Mouse (Mus musculus) embryonic fibroblast, embryonic 13.5 days (primary cell): Measurements from ENCODE around the gene Grhl3.

Experiments used
- CTCF ChIP-seq: IDR thresholded peaks from 2 replicates; pipeline ENCODE4 v1.5.1; 2011; ENCODE audit warnings: mild to moderate bottlenecking, control low read depth, low read length, moderate library complexity, borderline replicate concordance; ENCODE audit not compliant: insufficient read depth
- POLR2A ChIP-seq: IDR thresholded peaks from 2 replicates; pipeline ENCODE4 v1.6.1; 2011; ENCODE audit warnings: low read depth, mild to moderate bottlenecking, control low read depth, low read length, moderate library complexity

- TF ChIP-seq CTCF (no peak), POLR2A (no peak)
Measured at GRCm38 (mm10) chr4:135567484-135567883, 5.9 kb downstream of the Grhl3 start.
